Mouse (Mus musculus) kidney, postnatal 0 days (tissue): ENCODE results near the gene Syt12. TPM values are rescaled to one million over a fixed set of nuclear protein-coding genes. Genes with fewer than 3 reads are reported as not detected.
"Not testable (repeated sequence)": the region's sequence is repeated elsewhere in the genome, so short reads cannot be mapped to it uniquely, and the experiment has no call there.

Source experiments
- ATAC-seq: fragments of 200-750 bp; cut with Nextera tagmentation; replicated peaks from 2 replicates; pipeline ENCODE4 v1.8.0; 2017; ENCODE audit warnings: low read depth, moderate number of reproducible peaks, moderate TSS enrichment, moderate library complexity; ENCODE audit not compliant: low FRiP score
- DNase-seq: peaks from one replicate; pipeline ENCODE4 v3.0.0-alpha.2; 2016; ENCODE audit warnings: low spot score
- H3K27ac ChIP-seq: fragments of 300-500 bp; sonication (generic); 2 replicates; pipeline ENCODE4 v1.5.1; 2014; ENCODE audit warnings: mild to moderate bottlenecking
- H3K27me3 ChIP-seq: fragments of 300-500 bp; sonication (generic); 2 replicates; pipeline ENCODE4 v1.6.1; 2014; ENCODE audit warnings: low read length, mixed read lengths; ENCODE audit not compliant: insufficient read depth
- H3K36me3 ChIP-seq: fragments of 300-500 bp; sonication (generic); 2 replicates; pipeline ENCODE4 v1.6.1; 2014; ENCODE audit warnings: low read length, mixed read lengths; ENCODE audit not compliant: insufficient read depth
- H3K4me1 ChIP-seq: fragments of 300-500 bp; sonication (generic); replicated peaks from 2 replicates; pipeline ENCODE4 v1.6.1; 2014; ENCODE audit warnings: antibody characterized with exemption, low read length, mixed read lengths; ENCODE audit not compliant: insufficient read depth
- H3K4me2 ChIP-seq: fragments of 300-500 bp; sonication (generic); 2 replicates; pipeline ENCODE4 v1.6.1; 2014; ENCODE audit warnings: mild to moderate bottlenecking, low read length, moderate library complexity, mixed read lengths
- H3K4me3 ChIP-seq: fragments of 300-500 bp; sonication (generic); replicated peaks from 2 replicates; pipeline ENCODE4 v1.5.1; 2014; ENCODE audit warnings: low read depth, low read length
- H3K9ac ChIP-seq: fragments of 300-500 bp; sonication (generic); 2 replicates; pipeline ENCODE4 v1.6.1; 2014; ENCODE audit warnings: low read depth, low read length
- H3K9me3 ChIP-seq: fragments of 300-500 bp; sonication (generic); replicated peaks from 2 replicates; pipeline ENCODE4 v1.6.1; 2016; ENCODE audit warnings: low read length, inconsistent platforms, mixed read lengths
- CTCF ChIP-seq: IDR thresholded peaks from 2 replicates; pipeline ENCODE4 v1.5.1; 2016; ENCODE audit warnings: antibody characterized with exemption, low read depth, mild to moderate bottlenecking, moderate library complexity
- WGBS: fragments of 180-500 bp; shearing (Covaris S2); extraction: QIAGEN DNeasy Blood & Tissue Kit; methylation state at CpG from one replicate; pipeline ENCODE4 v1.1.7; 2014; 5-methylcytosine and 5-hydroxymethylcytosine counted together
- polyA plus RNA-seq: library from polyadenylated mRNA; unstranded; fragments of >200 nt; fragmentation: Nextera tagmentation; extraction: Ambion mirVana; gene quantifications from 2 replicates; pipeline ENCODE4 v1.2.1, GENCODE M21; 2015

Gene Syt12
- polyA plus RNA-seq, 1 experiment from 2014 or later = 1.5 TPM

DNA sequence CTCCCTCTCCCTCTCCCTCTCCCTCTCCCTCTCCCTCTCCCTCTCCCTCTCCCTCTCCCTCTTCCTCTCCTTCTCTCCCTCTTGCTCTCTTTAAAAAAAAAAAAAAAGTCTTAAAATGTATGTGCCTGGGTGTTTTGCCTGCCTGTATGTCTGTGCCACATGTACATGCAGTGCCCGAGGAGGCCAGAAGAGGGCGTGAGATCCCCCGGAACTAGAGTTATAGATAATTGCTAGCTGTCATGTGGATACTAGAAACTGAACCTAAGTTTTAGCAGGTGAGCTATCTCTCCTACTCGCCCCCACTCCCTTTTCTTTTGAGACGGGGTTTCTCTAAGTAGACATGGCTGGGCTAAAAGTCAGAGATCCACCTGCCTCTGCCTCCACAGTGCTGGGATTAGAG, 8.9 kb downstream of the Syt12 start:
- H3K9me3 ChIP-seq = no peaks in the 10 kb centered on the region
- H3K27me3 ChIP-seq = no peaks in the 10 kb centered on the region
- H3K4me2 ChIP-seq = no peak overlapping the region
- TF ChIP-seq CTCF = peak; percentile 56
- DNase-seq (no peak), ATAC-seq (no peak)
- H3K36me3 ChIP-seq = no peaks in the 10 kb centered on the region
- WGBS = 33% methylated on average over 5 of the region's 5 CpGs
- no peaks in the 10 kb centered on the region for H3K4me1 ChIP-seq
- H3K27ac ChIP-seq = no peak overlapping the region
- no peak overlapping the region for H3K4me3 ChIP-seq
- no peak overlapping the region for H3K9ac ChIP-seq

DNA sequence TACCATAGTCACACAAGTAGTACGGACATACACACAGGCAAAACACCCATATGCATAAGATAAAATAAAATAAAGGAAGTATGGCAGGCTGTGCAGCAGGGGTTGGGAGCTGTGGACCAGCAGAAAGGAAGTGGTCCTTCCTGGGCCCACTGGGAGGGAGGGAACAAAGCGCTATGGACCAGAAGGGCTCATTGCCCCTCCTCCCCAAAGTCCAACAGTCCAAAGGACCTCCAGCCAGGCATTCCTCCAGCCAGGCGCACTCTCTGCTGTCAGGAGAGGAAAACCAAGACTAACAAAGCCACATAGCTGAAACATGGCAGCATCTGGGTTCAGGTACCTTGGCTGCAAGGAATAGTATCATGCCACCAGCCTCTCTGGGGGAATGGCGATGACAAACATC, 12.6 kb downstream of the Syt12 start:
- H3K4me1 ChIP-seq = no peaks in the 10 kb centered on the region
- TF ChIP-seq CTCF = no peak
- no peak overlapping the region for H3K27ac ChIP-seq
- H3K36me3 ChIP-seq = no peaks in the 10 kb centered on the region
- no peaks in the 10 kb centered on the region for H3K9me3 ChIP-seq
- DNase-seq = no peak
- ATAC-seq = no peak; the same call in 1 of the 2 replicates
- H3K4me2 ChIP-seq = no peak overlapping the region
- H3K27me3 ChIP-seq = no peaks in the 10 kb centered on the region
- H3K4me3 ChIP-seq = no peak overlapping the region
- WGBS = 87% methylated on average over 4 of the region's 4 CpGs
- H3K9ac ChIP-seq = no peak overlapping the region

DNA sequence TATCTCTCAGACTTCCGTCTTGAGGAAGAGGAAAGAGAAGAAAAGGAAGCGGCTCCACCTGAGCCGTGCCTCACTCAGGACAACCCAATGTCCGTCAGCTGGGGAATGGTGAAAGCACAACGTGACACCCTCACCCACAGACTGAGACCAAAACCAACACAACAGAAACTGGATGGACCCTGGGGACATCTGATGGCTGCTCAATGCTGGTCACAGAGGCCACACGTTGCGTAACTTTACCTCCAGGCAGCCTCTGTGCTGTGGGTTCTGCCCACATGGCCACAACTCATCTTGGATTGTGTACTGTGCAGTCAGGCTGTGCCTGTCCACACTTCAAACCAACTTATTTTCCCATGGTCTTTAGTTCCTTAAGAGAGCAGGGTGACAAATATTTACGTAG, 15.3 kb downstream of the Syt12 start:
- H3K27ac ChIP-seq = no peak overlapping the region
- 0 out of 2 replicates have a peak, but pooled peaks cover under 1% of the 10 kb centered on the region for H3K4me1 ChIP-seq
- no peak overlapping the region for H3K4me3 ChIP-seq
- no peak overlapping the region for H3K9ac ChIP-seq
- H3K36me3 ChIP-seq = no peaks in the 10 kb centered on the region
- WGBS = 78% methylated on average over 8 of the region's 8 CpGs
- no peak overlapping the region for H3K4me2 ChIP-seq
- no peak for ATAC-seq
- TF ChIP-seq CTCF = no peak
- H3K27me3 ChIP-seq = no peaks in the 10 kb centered on the region
- no peaks in the 10 kb centered on the region for H3K9me3 ChIP-seq
- DNase-seq = no peak

DNA sequence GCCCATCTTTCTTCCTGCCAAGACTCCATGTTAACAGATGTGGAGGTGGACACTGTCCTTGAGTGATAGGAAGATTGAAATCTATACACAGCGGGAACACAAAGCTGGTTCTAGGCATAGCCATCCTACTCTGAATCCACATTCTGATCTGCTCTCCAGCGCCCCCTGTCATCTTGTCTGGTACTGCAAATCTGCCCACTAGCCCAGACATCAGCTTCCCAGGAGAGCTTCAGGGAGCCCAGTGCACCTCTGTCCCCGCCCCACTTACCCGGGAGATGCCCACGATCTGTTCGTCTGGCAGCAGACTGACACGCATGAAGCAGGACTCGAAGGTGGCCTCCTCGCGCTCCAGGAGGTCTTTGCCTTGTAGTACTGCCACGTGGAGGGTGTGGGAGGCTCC, 21.0 kb downstream of the Syt12 start:
- peak overlapping the region; percentile 30 for H3K4me2 ChIP-seq
- ATAC-seq (0 out of 2 replicates have a peak, but pooled peaks have one; percentile 33), DNase-seq (peak; percentile 47)

DNA sequence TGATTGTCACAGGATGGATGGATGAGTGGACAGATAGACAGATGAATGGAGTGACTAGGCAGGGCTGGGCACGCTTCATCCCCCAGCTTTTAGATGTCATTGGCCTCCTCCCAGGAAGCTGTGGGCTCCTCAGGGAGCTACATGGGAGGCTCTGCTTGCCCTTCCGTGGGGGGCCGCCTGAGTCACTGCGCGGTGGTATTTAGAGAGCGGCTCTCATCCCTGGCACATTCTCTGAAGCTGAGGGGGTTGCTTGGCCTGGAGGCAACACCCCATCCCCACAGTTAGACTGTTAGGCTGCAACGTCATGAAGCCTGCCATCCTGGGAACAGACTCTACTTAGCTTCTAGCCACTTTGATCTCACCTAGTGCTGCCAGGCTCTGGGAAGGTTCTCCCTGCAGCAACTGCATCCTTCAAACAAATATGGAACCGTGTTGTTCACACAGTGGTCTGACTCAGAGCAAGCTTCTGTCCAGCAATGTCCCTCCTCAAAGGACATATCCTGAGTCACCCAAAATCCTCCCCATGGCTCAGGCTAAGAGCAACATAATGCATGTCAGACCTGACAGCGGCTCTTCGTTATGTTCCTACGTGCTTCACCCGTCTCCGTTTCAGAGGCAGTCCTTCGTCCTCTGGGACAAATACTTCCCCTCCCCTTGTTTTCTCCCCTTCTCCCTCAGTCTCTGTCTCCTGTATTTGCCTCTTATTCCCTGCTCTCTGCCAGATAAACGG, 22.0 kb downstream of the Syt12 start:
- H3K4me3 ChIP-seq = no peak overlapping the region
- H3K9me3 ChIP-seq = no peaks in the 10 kb centered on the region
- H3K27me3 ChIP-seq = no peaks in the 10 kb centered on the region
- 0 out of 2 replicates have a peak, but pooled peaks cover 3% of the 10 kb centered on the region for H3K4me1 ChIP-seq
- no peak for ATAC-seq
- H3K36me3 ChIP-seq = no peaks in the 10 kb centered on the region
- H3K4me2 ChIP-seq = no peak overlapping the region
- no peak for DNase-seq
- no peak overlapping the region for H3K27ac ChIP-seq
- no peak for TF ChIP-seq CTCF
- H3K9ac ChIP-seq = no peak overlapping the region
- WGBS = 71% methylated on average over 15 of the region's 15 CpGs

More for the DNA sequence above, 21.0 kb downstream of the Syt12 start:
- 0 out of 2 replicates have a peak, but pooled peaks cover 3% of the 10 kb centered on the region for H3K4me1 ChIP-seq
- H3K27me3 ChIP-seq = no peaks in the 10 kb centered on the region
- no peaks in the 10 kb centered on the region for H3K36me3 ChIP-seq
- H3K27ac ChIP-seq = no peak overlapping the region
- WGBS = 14% methylated on average over 11 of the region's 11 CpGs
- H3K9me3 ChIP-seq = no peaks in the 10 kb centered on the region
- no peak overlapping the region for H3K4me3 ChIP-seq
- no peak overlapping the region for H3K9ac ChIP-seq
- TF ChIP-seq CTCF = peak; percentile 71

DNA sequence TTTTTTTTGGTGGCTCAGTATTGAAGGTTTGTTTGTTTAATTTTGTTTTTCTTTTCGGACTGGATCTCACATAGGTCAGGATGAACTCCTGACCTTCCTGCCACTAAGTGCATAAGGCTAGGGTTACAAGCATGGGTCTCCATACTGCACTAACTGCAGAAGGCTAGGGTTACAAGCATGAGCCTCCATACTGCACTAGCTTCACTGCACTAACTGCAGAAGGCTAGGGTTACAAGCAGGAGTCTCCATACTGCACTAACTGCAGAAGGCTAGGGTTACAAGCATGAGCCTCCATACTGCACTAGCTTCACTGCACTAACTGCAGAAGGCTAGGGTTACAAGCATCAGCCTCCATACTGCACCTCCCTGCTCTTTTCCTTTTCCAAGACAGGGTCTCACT, 23.2 kb downstream of the Syt12 start:
- 14% methylated on average over 1 of the region's 1 CpGs for WGBS
- H3K4me3 ChIP-seq, H3K9me3 ChIP-seq, ATAC-seq, H3K27ac ChIP-seq, H3K9ac ChIP-seq, DNase-seq, H3K27me3 ChIP-seq, H3K36me3 ChIP-seq, H3K4me1 ChIP-seq, H3K4me2 ChIP-seq: not testable (repeated sequence)
